Mouse (Mus musculus) adrenal gland, adult 10 weeks (tissue): ENCODE measurements around the gene Fam213b. TPM values are rescaled to one million over a fixed set of nuclear protein-coding genes. Genes with fewer than 3 reads are reported as not detected.

Source experiments
- polyA plus RNA-seq: library from polyadenylated mRNA; stranded (reverse); fragments of 350-450 nt; fragmentation: Illumina TruSeq; extraction: RNeasy Lipid Tissue Mini Kit (QIAGEN cat#74804); gene quantifications from one replicate; pipeline ENCODE4 v1.2.3, GENCODE M21; 2014; ENCODE audit warnings: low read depth, low replicate concordance

The Fam213b gene
- polyA plus RNA-seq = 2.7 TPM

GRCm38 (mm10) chr4:154898506-154899446, at the start of gene Fam213b:
TSS of gene Fam213b (minus strand) at chr4:154899135.

GRCm38 (mm10) chr4:154928395-154929087, 29.6 kb upstream of the Fam213b start, which contains the start of gene Tnfrsf14:
TSS of gene Tnfrsf14 (minus strand) at chr4:154928563.

GRCm38 (mm10) chr4:154869440-154869839, 29.5 kb downstream of the Fam213b start, which contains the start of gene Mmel1:
TSS of gene Mmel1 (plus strand) at chr4:154869585.

Other genes with a start within 250 kb of the Fam213b start
- not detected for gene Actrt2, start 231.3 kb downstream of the Fam213b start, polyA plus RNA-seq
- gene Ttc34, start 61.7 kb downstream of the Fam213b start, polyA plus RNA-seq = not detected
- gene Mmel1, start 29.6 kb downstream of the Fam213b start, polyA plus RNA-seq = 3.3 TPM
- not detected for gene Tnfrsf14, start 29.4 kb upstream of the Fam213b start, polyA plus RNA-seq
- gene Hes5, start 61.8 kb upstream of the Fam213b start, polyA plus RNA-seq = not detected
- 4.7 TPM for gene Pank4, start 65.0 kb upstream of the Fam213b start, polyA plus RNA-seq
- not detected for gene Plch2, start 157.6 kb upstream of the Fam213b start, polyA plus RNA-seq
- 3.3 TPM for gene Pex10, start 167.9 kb upstream of the Fam213b start, polyA plus RNA-seq
- 210 TPM for gene Rer1, start 187.2 kb upstream of the Fam213b start, polyA plus RNA-seq
- gene Morn1, start 187.4 kb upstream of the Fam213b start, polyA plus RNA-seq = 4.8 TPM